Mouse (Mus musculus) E14TG2a.4 (cell line): ENCODE data around the gene Nras.

Source experiments
- CTCF ChIP-seq: conservative IDR thresholded peaks from 2 replicates; pipeline ENCODE4 v1.5.1; 2014; ENCODE audit warnings: low read length
- NANOG ChIP-seq: IDR thresholded peaks from 2 replicates; pipeline ENCODE4 v1.6.1; 2014; ENCODE audit warnings: borderline replicate concordance, low read length, mixed read lengths
- POU5F1 ChIP-seq: IDR thresholded peaks from 2 replicates; pipeline ENCODE4 v1.6.1; 2014; ENCODE audit warnings: low read length, borderline replicate concordance

GRCm38 (mm10) chr3:103101194-103101593 lies 43.1 kb downstream of the Nras start:
- TF ChIP-seq CTCF (no peak), POU5F1 (no peak), NANOG (no peak)
